In the genomic region with DNA sequence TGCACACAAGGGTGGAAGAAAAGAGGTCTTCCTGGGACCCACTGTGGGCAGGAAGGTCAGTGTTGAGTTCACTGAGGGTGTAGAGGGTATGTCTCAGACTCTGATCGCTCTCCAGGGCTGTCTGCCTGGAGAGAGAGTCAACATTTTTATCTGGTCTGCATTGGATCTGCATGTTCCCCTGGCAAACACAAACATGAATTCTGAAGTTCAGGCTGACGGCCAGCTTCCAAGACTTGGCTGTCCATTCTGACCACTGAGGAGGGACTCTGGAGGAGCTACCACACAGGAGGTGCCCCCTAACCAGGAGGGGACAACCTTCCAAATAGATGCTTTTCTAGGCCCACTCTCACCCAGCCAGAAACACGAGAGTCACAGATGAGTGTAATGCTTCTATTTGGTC, we compare ENCODE assay signal across 8 mouse cellular contexts. TPM values are rescaled to one million over a fixed set of nuclear protein-coding genes. Genes with fewer than 3 reads are reported as not detected.
A peak's percentile ranks its signal among the peaks of the same experiment; 100 is the strongest.
DNase-seq lines count a peak whose midpoint lies in the region; ATAC-seq and TF ChIP-seq lines count a peak whose summit lies in the region.

No protein-coding gene starts in this region.

- H3K4me2 ChIP-seq in limb, embryonic 12.5 days, result peak overlapping the region; percentile 82
- H3K4me2 ChIP-seq in neural tube, embryonic 14.5 days (ENCODE audit: low read depth, low read length), result peak overlapping the region; percentile 92

- 0 out of 2 replicates have a peak, but pooled peaks have one; percentile 31 for TF ChIP-seq EP300 in heart, adult 2 months (IDR thresholded peaks at IDR 0.05; ENCODE audit: insufficient read depth, low read depth, low read length)

- H3K4me3 ChIP-seq in heart, adult 2 months, result peak overlapping the region; percentile 100
- H3K4me3 ChIP-seq in limb, embryonic 12.5 days (replicated peaks), result peak overlapping the region; percentile 100
- H3K4me3 ChIP-seq in neural tube, embryonic 14.5 days (ENCODE audit: low read depth, low read length), result peak overlapping the region; percentile 100

- no peak for TF ChIP-seq CTCF in heart, adult 2 months (IDR thresholded peaks at IDR 0.05)

- H3K9me3 ChIP-seq in limb, embryonic 12.5 days, result no peaks in the 10 kb centered on the region
- no peaks in the 10 kb centered on the region for H3K9me3 ChIP-seq in neural tube, embryonic 14.5 days (ENCODE audit: control insufficient read depth, low read length)

- DNase-seq in gastrocnemius, adult 8-10 months (ENCODE audit: low spot score in 2 of 2), result peak; percentile 32 to 38
- no peak for DNase-seq in gastrocnemius, postnatal 36 days
- peak; percentile 44 for DNase-seq in NIH3T3 (ENCODE audit: low read depth)
- peak in 1 of 2 experiments; percentile 68 for DNase-seq in heart, adult 2 months
- DNase-seq in urinary bladder, postnatal 10 days (ENCODE audit: low spot score), result no peak
- DNase-seq in MN1 (ENCODE audit: low spot score), result no peak

- peak overlapping the region; percentile 99 for H3K27ac ChIP-seq in heart, adult 2 months
- peak overlapping the region; percentile 98; the same call in 1 of the 2 replicates for H3K27ac ChIP-seq in limb, embryonic 12.5 days
- peak overlapping the region; percentile 99 for H3K27ac ChIP-seq in neural tube, embryonic 14.5 days (ENCODE audit: low read depth, low read length)

- H3K9ac ChIP-seq in heart, adult 2 months (ENCODE audit: low read depth, low read length), result peak overlapping the region; percentile 72
- peak overlapping the region; percentile 100 for H3K9ac ChIP-seq in limb, embryonic 12.5 days (replicated peaks)
- peak overlapping the region; percentile 100 for H3K9ac ChIP-seq in neural tube, embryonic 14.5 days (replicated peaks; ENCODE audit: low read depth, low read length)

- peaks cover 16% of the 10 kb centered on the region for H3K36me3 ChIP-seq in heart, adult 2 months (ENCODE audit: control insufficient read depth, insufficient read depth, low read length)
- H3K36me3 ChIP-seq in limb, embryonic 12.5 days, result peaks cover 26% of the 10 kb centered on the region
- no peaks in the 10 kb centered on the region for H3K36me3 ChIP-seq in neural tube, embryonic 14.5 days (ENCODE audit: control insufficient read depth, insufficient read depth, low read length)

- TF ChIP-seq POLR2A in heart, adult 2 months (IDR thresholded peaks at IDR 0.05; ENCODE audit: insufficient read depth, low read depth, low read length), result no peak

- H3K4me1 ChIP-seq in heart, adult 2 months (ENCODE audit: control insufficient read depth, insufficient read depth, low read length), result peaks cover 23% of the 10 kb centered on the region
- peaks cover 28% of the 10 kb centered on the region for H3K4me1 ChIP-seq in limb, embryonic 12.5 days (replicated peaks)
- peaks cover 31% of the 10 kb centered on the region for H3K4me1 ChIP-seq in neural tube, embryonic 14.5 days (ENCODE audit: control insufficient read depth, insufficient read depth, low read length)

- no peaks in the 10 kb centered on the region for H3K27me3 ChIP-seq in heart, adult 2 months (ENCODE audit: control insufficient read depth, insufficient read depth, low read length)
- H3K27me3 ChIP-seq in limb, embryonic 12.5 days, result no peaks in the 10 kb centered on the region
- no peaks in the 10 kb centered on the region for H3K27me3 ChIP-seq in neural tube, embryonic 14.5 days (ENCODE audit: control insufficient read depth, insufficient read depth, low read length)

- ATAC-seq in limb, embryonic 12.5 days (ENCODE audit: insufficient number of reproducible peaks, insufficient read depth, low FRiP score, low TSS enrichment, low read depth), result no peak
- ATAC-seq in neural tube, embryonic 14.5 days (ENCODE audit: low read depth), result peak; percentile 12; the same call in 1 of the 2 replicates

- intact Hi-C loops in gastrocnemius, postnatal 36 days (cut with DNase I), result no loop called here
- intact Hi-C loops in heart, adult 2 months (cut with DNase I), result no loop called here

- peaks cover 8% of the 10 kb centered on the region for H3K79me2 ChIP-seq in heart, adult 2 months (replicated peaks; ENCODE audit: control insufficient read depth, insufficient read depth, low read length)

- WGBS in heart, adult 2 months, result 36% methylated on average over 3 of the region's 3 CpGs
- WGBS in limb, embryonic 12.5 days, result 69% methylated on average over 3 of the region's 3 CpGs
- WGBS in neural tube, embryonic 14.5 days, result 83% methylated on average over 3 of the region's 3 CpGs

RNA-seq across cellular contexts. Expression of gene Csnk1d, which starts 0.7 kb away (rescaled TPM):
- 10 to 100 TPM; 50.9 to 64.8 (median 53.1) TPM for total RNA-seq in gastrocnemius, adult 8-10 months (2022)
- 10 to 100 TPM; 51.6 to 54.5 TPM for total RNA-seq in gastrocnemius, postnatal 36 days (2021)
- total RNA-seq in heart, adult 2 months (2021), result 10 to 100 TPM; 48.7 to 55.9 TPM
- polyA plus RNA-seq in heart, adult 2 months (2012; rRNA removed), result 33.9 and 45.6 TPM in 2 replicates
- 154 and 157 TPM in 2 replicates for polyA plus RNA-seq in limb, embryonic 12.5 days (2016; fragmentation: Nextera tagmentation; extraction: Ambion mirVana)
- 57.8 and 81.1 TPM in 2 replicates for polyA plus RNA-seq in neural tube, embryonic 14.5 days (2014; fragmentation: Nextera tagmentation; extraction: Ambion mirVana)

RNA-seq across cellular contexts. Expression of gene Slc16a3, which starts 43.5 kb away (rescaled TPM):
- 100 to 1,000 TPM; 268 to 367 (median 304) TPM for total RNA-seq in gastrocnemius, adult 8-10 months (2022)
- 100 to 1,000 TPM; 365 to 521 TPM for total RNA-seq in gastrocnemius, postnatal 36 days (2021)
- 1 to 10 TPM; 1.2 to 1.3 TPM for total RNA-seq in heart, adult 2 months (2021)
- 4.0 and 4.2 TPM in 2 replicates for polyA plus RNA-seq in heart, adult 2 months (2012; rRNA removed)
- 77.0 and 77.4 TPM in 2 replicates for polyA plus RNA-seq in limb, embryonic 12.5 days (2016; fragmentation: Nextera tagmentation; extraction: Ambion mirVana)
- 2.9 and 4.6 TPM in 2 replicates for polyA plus RNA-seq in neural tube, embryonic 14.5 days (2014; fragmentation: Nextera tagmentation; extraction: Ambion mirVana)

RNA-seq across cellular contexts. Expression of gene Cd7, which starts 47.4 kb away (rescaled TPM):
- not detected for total RNA-seq in gastrocnemius, adult 8-10 months (2022)
- total RNA-seq in gastrocnemius, postnatal 36 days (2021), result not detected
- under 1 TPM; 0.23 to 0.26 TPM for total RNA-seq in heart, adult 2 months (2021)
- 1.3 and 1.9 TPM in 2 replicates for polyA plus RNA-seq in heart, adult 2 months (2012; rRNA removed)
- not detected in 2 replicates for polyA plus RNA-seq in limb, embryonic 12.5 days (2016; fragmentation: Nextera tagmentation; extraction: Ambion mirVana)
- polyA plus RNA-seq in neural tube, embryonic 14.5 days (2014; fragmentation: Nextera tagmentation; extraction: Ambion mirVana), result not detected in 2 replicates

RNA-seq across cellular contexts. Expression of gene Ccdc57, which starts 59.1 kb away (rescaled TPM):
- total RNA-seq in gastrocnemius, adult 8-10 months (2022), result 1 to 10 TPM; 2.3 to 5.4 (median 3.6) TPM
- 1 to 10 TPM; 4.1 to 4.9 TPM for total RNA-seq in gastrocnemius, postnatal 36 days (2021)
- total RNA-seq in heart, adult 2 months (2021), result 1 to 10 TPM in 1 of 2 experiments, under 1 TPM in 1; 0.86 to 1.1 TPM
- polyA plus RNA-seq in heart, adult 2 months (2012; rRNA removed), result 0.61 and 1.3 TPM in 2 replicates
- polyA plus RNA-seq in limb, embryonic 12.5 days (2016; fragmentation: Nextera tagmentation; extraction: Ambion mirVana), result 6.4 and 7.2 TPM in 2 replicates
- polyA plus RNA-seq in neural tube, embryonic 14.5 days (2014; fragmentation: Nextera tagmentation; extraction: Ambion mirVana), result 6.1 and 6.7 TPM in 2 replicates

Comparison
In these comparisons a context has a peak if more than half of its experiments do, and no peak if none do; other contexts are left out.
1. DNase-seq: peak in gastrocnemius, adult 8-10 months (2 of 2) and NIH3T3 (single experiment); none in gastrocnemius, postnatal 36 days (0 of 2), urinary bladder, postnatal 10 days (single experiment) and MN1 (single experiment).
2. RNA of gene Slc16a3, which starts 43.5 kb away (total RNA-seq): 365 to 521 TPM in gastrocnemius, postnatal 36 days and 268 to 367 TPM in gastrocnemius, adult 8-10 months; 1.2 to 1.3 TPM in heart, adult 2 months; every median in the first group is over 100 times any median in the second.
3. Peak in every context shown above with its lines, with median percentiles within 50 percentile points of each other: H3K27ac ChIP-seq, H3K4me3 ChIP-seq and H3K9ac ChIP-seq.